Mouse (Mus musculus): Measurements from ENCODE around the gene Cldn2. TPM values are rescaled to one million over a fixed set of nuclear protein-coding genes. Genes with fewer than 3 reads are reported as not detected.
"Not testable (repeated sequence)": the region's sequence is repeated elsewhere in the genome, so short reads cannot be mapped to it uniquely, and the experiment has no call there.

Cldn2 gene
- not detected in 2 replicates for polyA plus RNA-seq (2011; ENCODE audit: insufficient read depth, insufficient read length, low read depth, missing spikeins)

- Histone ChIP-seq H3K27ac (ENCODE audit: insufficient read depth, low read length) (no peak within 1 kb of the TSS), H3K4me3 (ENCODE audit: low read depth, low read length) (no peak within 1 kb of the TSS), H3K27me3 (ENCODE audit: control insufficient read depth, insufficient read depth, low read length, poor library complexity, severe bottlenecking) (no peaks in the 10 kb centered on the region), H3K9me3 (replicated peaks; ENCODE audit: control insufficient read depth, insufficient read depth, low read length, poor library complexity, severe bottlenecking) (no peaks in the 10 kb centered on the region), H3K9ac (ENCODE audit: low read depth, poor library complexity, severe bottlenecking) (no peak within 1 kb of the TSS), H3K4me1 (ENCODE audit: control insufficient read depth, insufficient read depth, low read length) (no peaks in the 10 kb centered on the region), H3K36me3 (ENCODE audit: control insufficient read depth, insufficient read depth, low read length, poor library complexity, severe bottlenecking) (no peaks in the 10 kb centered on the region)
- TF ChIP-seq EP300 (IDR thresholded peaks at IDR 0.05; ENCODE audit: insufficient read depth, low read depth, low read length) (no peak), CTCF (IDR thresholded peaks at IDR 0.05; ENCODE audit: low read depth, low read length) (no peak), POLR2A (IDR thresholded peaks at IDR 0.05; ENCODE audit: insufficient read depth, low read length) (no peak)
Measured at GRCm38 (mm10) chrX:139800406-139800878, at the start of gene Cldn2. Gene Cldn2 (plus strand): TSS chrX:139800828.

GRCm38 (mm10) chrX:139751855-139752254 lies 48.8 kb upstream of the Cldn2 start:
- Histone ChIP-seq H3K27me3 (ENCODE audit: control insufficient read depth, insufficient read depth, low read length, poor library complexity, severe bottlenecking) (no peaks in the 10 kb centered on the region), H3K36me3 (ENCODE audit: control insufficient read depth, insufficient read depth, low read length, poor library complexity, severe bottlenecking) (no peaks in the 10 kb centered on the region), H3K9me3 (replicated peaks; ENCODE audit: control insufficient read depth, insufficient read depth, low read length, poor library complexity, severe bottlenecking) (no peaks in the 10 kb centered on the region), H3K4me3 (ENCODE audit: low read depth, low read length) (no peak overlapping the region), H3K27ac (ENCODE audit: insufficient read depth, low read length) (no peak overlapping the region), H3K9ac (ENCODE audit: low read depth, poor library complexity, severe bottlenecking) (no peak overlapping the region), H3K4me1 (ENCODE audit: control insufficient read depth, insufficient read depth, low read length) (no peaks in the 10 kb centered on the region)
- TF ChIP-seq EP300 (IDR thresholded peaks at IDR 0.05; ENCODE audit: insufficient read depth, low read depth, low read length) = no peak
- TF ChIP-seq CTCF (IDR thresholded peaks at IDR 0.05; ENCODE audit: low read depth, low read length) = peak; percentile 55
- TF ChIP-seq POLR2A (IDR thresholded peaks at IDR 0.05; ENCODE audit: insufficient read depth, low read length) = no peak

DNA sequence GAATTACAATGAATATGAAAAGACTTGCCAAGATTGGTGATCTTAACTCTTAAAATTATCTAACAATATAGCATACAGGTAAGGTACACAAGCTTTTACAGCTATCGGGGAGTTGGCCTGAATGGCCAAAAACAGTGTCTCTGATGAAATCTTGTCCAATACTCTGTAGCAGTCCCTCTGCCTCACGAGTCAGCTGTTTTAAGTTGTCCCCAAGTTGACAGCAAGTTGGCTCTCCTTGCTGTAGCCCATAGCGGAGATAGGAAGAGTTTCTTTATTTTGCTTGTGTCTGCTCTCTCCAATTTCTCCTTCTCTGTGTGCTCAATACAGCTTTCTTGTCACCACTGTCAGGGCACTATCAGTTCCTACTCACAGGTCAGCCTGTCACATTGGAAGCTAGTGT lies 42.0 kb upstream of the Cldn2 start:
- not testable (repeated sequence) for H3K27ac ChIP-seq (ENCODE audit: insufficient read depth, low read length); H3K4me3 ChIP-seq (ENCODE audit: low read depth, low read length); H3K36me3 ChIP-seq (ENCODE audit: control insufficient read depth, insufficient read depth, low read length, poor library complexity, severe bottlenecking); H3K4me1 ChIP-seq (ENCODE audit: control insufficient read depth, insufficient read depth, low read length); H3K9ac ChIP-seq (ENCODE audit: low read depth, poor library complexity, severe bottlenecking); H3K9me3 ChIP-seq (replicated peaks; ENCODE audit: control insufficient read depth, insufficient read depth, low read length, poor library complexity, severe bottlenecking); H3K27me3 ChIP-seq (ENCODE audit: control insufficient read depth, insufficient read depth, low read length, poor library complexity, severe bottlenecking)

DNA sequence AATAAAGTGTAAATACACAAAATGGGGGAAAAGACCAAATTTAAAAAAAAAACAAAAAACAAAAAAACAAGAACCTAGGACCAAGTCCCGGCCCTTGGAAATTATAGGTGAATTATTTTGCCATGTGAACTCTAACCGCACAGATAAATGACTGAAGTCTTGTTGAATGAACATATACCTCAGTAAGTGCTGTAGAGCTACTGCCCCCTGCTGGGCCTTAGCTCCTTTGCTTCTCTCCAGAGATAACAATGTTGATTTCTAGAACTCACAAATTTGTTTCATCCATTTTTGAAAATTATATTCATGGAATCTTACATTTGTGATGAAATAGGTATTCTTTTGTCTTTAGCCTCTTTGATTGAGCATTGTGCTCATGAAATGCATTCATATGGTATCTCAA lies 38.1 kb upstream of the Cldn2 start:
- Histone ChIP-seq H3K9ac (ENCODE audit: low read depth, poor library complexity, severe bottlenecking) (no peak overlapping the region), H3K36me3 (ENCODE audit: control insufficient read depth, insufficient read depth, low read length, poor library complexity, severe bottlenecking) (no peaks in the 10 kb centered on the region), H3K9me3 (replicated peaks; ENCODE audit: control insufficient read depth, insufficient read depth, low read length, poor library complexity, severe bottlenecking) (no peaks in the 10 kb centered on the region), H3K4me3 (ENCODE audit: low read depth, low read length) (no peak overlapping the region), H3K27me3 (ENCODE audit: control insufficient read depth, insufficient read depth, low read length, poor library complexity, severe bottlenecking) (no peaks in the 10 kb centered on the region), H3K27ac (ENCODE audit: insufficient read depth, low read length) (no peak overlapping the region), H3K4me1 (ENCODE audit: control insufficient read depth, insufficient read depth, low read length) (no peaks in the 10 kb centered on the region)
- no peak for TF ChIP-seq CTCF (IDR thresholded peaks at IDR 0.05; ENCODE audit: low read depth, low read length)
- TF ChIP-seq EP300 (IDR thresholded peaks at IDR 0.05; ENCODE audit: insufficient read depth, low read depth, low read length) = no peak
- no peak for TF ChIP-seq POLR2A (IDR thresholded peaks at IDR 0.05; ENCODE audit: insufficient read depth, low read length)

- TF ChIP-seq EP300 (IDR thresholded peaks at IDR 0.05; ENCODE audit: insufficient read depth, low read depth, low read length) (no peak), CTCF (IDR thresholded peaks at IDR 0.05; ENCODE audit: low read depth, low read length) (no peak), POLR2A (IDR thresholded peaks at IDR 0.05; ENCODE audit: insufficient read depth, low read length) (no peak)
- H3K4me3 ChIP-seq (ENCODE audit: low read depth, low read length) = no peak overlapping the region
- H3K27ac ChIP-seq (ENCODE audit: insufficient read depth, low read length) = no peak overlapping the region
- H3K9ac ChIP-seq (ENCODE audit: low read depth, poor library complexity, severe bottlenecking) = no peak overlapping the region
- no peaks in the 10 kb centered on the region for H3K4me1 ChIP-seq (ENCODE audit: control insufficient read depth, insufficient read depth, low read length)
- H3K27me3 ChIP-seq (ENCODE audit: control insufficient read depth, insufficient read depth, low read length, poor library complexity, severe bottlenecking) = no peaks in the 10 kb centered on the region
- no peaks in the 10 kb centered on the region for H3K9me3 ChIP-seq (replicated peaks; ENCODE audit: control insufficient read depth, insufficient read depth, low read length, poor library complexity, severe bottlenecking)
- H3K36me3 ChIP-seq (ENCODE audit: control insufficient read depth, insufficient read depth, low read length, poor library complexity, severe bottlenecking) = no peaks in the 10 kb centered on the region
Measured at GRCm38 (mm10) chrX:139769975-139770637, 30.5 kb upstream of the Cldn2 start.

GRCm38 (mm10) chrX:139774309-139775083 lies 26.1 kb upstream of the Cldn2 start:
- Histone ChIP-seq H3K4me3 (ENCODE audit: low read depth, low read length) (no peak overlapping the region), H3K4me1 (ENCODE audit: control insufficient read depth, insufficient read depth, low read length) (peaks cover 1% of the 10 kb centered on the region), H3K9ac (ENCODE audit: low read depth, poor library complexity, severe bottlenecking) (no peak overlapping the region), H3K36me3 (ENCODE audit: control insufficient read depth, insufficient read depth, low read length, poor library complexity, severe bottlenecking) (no peaks in the 10 kb centered on the region), H3K9me3 (replicated peaks; ENCODE audit: control insufficient read depth, insufficient read depth, low read length, poor library complexity, severe bottlenecking) (no peaks in the 10 kb centered on the region), H3K27me3 (ENCODE audit: control insufficient read depth, insufficient read depth, low read length, poor library complexity, severe bottlenecking) (no peaks in the 10 kb centered on the region), H3K27ac (ENCODE audit: insufficient read depth, low read length) (no peak overlapping the region)
- TF ChIP-seq CTCF (IDR thresholded peaks at IDR 0.05; ENCODE audit: low read depth, low read length) = peak; percentile 15
- no peak for TF ChIP-seq EP300 (IDR thresholded peaks at IDR 0.05; ENCODE audit: insufficient read depth, low read depth, low read length)
- no peak for TF ChIP-seq POLR2A (IDR thresholded peaks at IDR 0.05; ENCODE audit: insufficient read depth, low read length)

Measured in ES-Bruce4 (cell line).